In genomic region chr10:80056976-80057682, GRCm38 (mm10) we compare ENCODE assay signal across 16 mouse cellular contexts. TPM values are rescaled to one million over a fixed set of nuclear protein-coding genes. Genes with fewer than 3 reads are reported as not detected.
DNase-seq lines count a peak whose midpoint lies in the region; ATAC-seq and TF ChIP-seq lines count a peak whose summit lies in the region.
"Had no signal": no experiment of that assay in that cellular context is flagged by ENCODE, and none has a peak within 500 bp of the region (broad histone marks: within the 10 kb centered on the region; RNA-seq: fewer than 3 reads in every experiment).

No protein-coding gene starts in this region.

- H3K4me3 ChIP-seq in heart, embryonic 13.5 days: no peak overlapping the region
- H3K4me3 ChIP-seq in liver, embryonic 12.5 days: no peak overlapping the region
- H3K4me3 ChIP-seq in ES-E14 (ENCODE audit: insufficient read depth in 1 of 2, low read depth in 1 of 2, low read length in 2 of 2, poor library complexity in 1 of 2, severe bottlenecking in 1 of 2) (peak overlapping the region; percentile 10 to 47; a peak in 3 of 4 replicates), myocyte (no peak overlapping the region)
- H3K4me3 ChIP-seq: gastrocnemius, adult 2 months; liver, embryonic 13.5 days had no signal

- WGBS in heart, embryonic 13.5 days: 92% methylated on average over 27 of the region's 27 CpGs
- 89% methylated on average over 27 of the region's 27 CpGs for WGBS in liver, embryonic 12.5 days (ENCODE audit: insufficient replicate concordance)

- H3K4me2 ChIP-seq in heart, embryonic 13.5 days: no peak overlapping the region
- no peak overlapping the region for H3K4me2 ChIP-seq in liver, embryonic 12.5 days
- no peak overlapping the region for H3K4me2 ChIP-seq in myocyte (ENCODE audit: low read depth)
- H3K4me2 ChIP-seq: liver, embryonic 13.5 days had no signal

- peak overlapping the region; percentile 12; the same call in 1 of the 2 replicates for H3K9ac ChIP-seq in heart, embryonic 13.5 days
- no peak overlapping the region for H3K9ac ChIP-seq in liver, embryonic 12.5 days
- H3K9ac ChIP-seq in ES-E14 (ENCODE audit: insufficient read depth, low read depth, low read length, poor library complexity, severe bottlenecking): peak overlapping the region; percentile 29
- H3K9ac ChIP-seq: forebrain, postnatal 0 days; liver, embryonic 13.5 days had no signal

- no peaks in the 10 kb centered on the region for H3K27me3 ChIP-seq in heart, embryonic 13.5 days (replicated peaks)
- H3K27me3 ChIP-seq in liver, embryonic 12.5 days (replicated peaks): no peaks in the 10 kb centered on the region
- H3K27me3 ChIP-seq in myocyte (ENCODE audit: control insufficient read depth, insufficient read depth, insufficient read length): no peaks in the 10 kb centered on the region
- H3K27me3 ChIP-seq: liver, embryonic 13.5 days had no signal

- peaks cover 23% of the 10 kb centered on the region for H3K79me2 ChIP-seq in myocyte (ENCODE audit: control insufficient read depth, insufficient read depth)

- DNase-seq in heart, postnatal 4 days: no peak
- DNase-seq in liver (no peak), ES-E14 (ENCODE audit: low read depth, low spot score) (no peak)
- DNase-seq: embryo, embryonic 11 days; forebrain, postnatal 0 days; gastrocnemius, adult 2 months; liver, embryonic 13.5 days; right cerebral cortex, postnatal 25 days; thymus, postnatal 36 days had no signal

- ATAC-seq in heart, embryonic 13.5 days (ENCODE audit: extremely low read depth, insufficient number of reproducible peaks, low FRiP score, low TSS enrichment): no peak
- no peak for ATAC-seq in liver, embryonic 12.5 days
- no peak for ATAC-seq in erythroid progenitor cell, adult 5-6 weeks (replicated peaks; ENCODE audit: low FRiP score, poor library complexity, severe bottlenecking)
- ATAC-seq: forebrain, postnatal 0 days; lung, postnatal 0 days had no signal

- no peak overlapping the region for H3K27ac ChIP-seq in heart, embryonic 13.5 days (replicated peaks)
- H3K27ac ChIP-seq in liver, embryonic 12.5 days: peak overlapping the region; percentile 64; the same call in 1 of the 2 replicates
- no peak overlapping the region for H3K27ac ChIP-seq in ES-E14 (ENCODE audit: insufficient read depth, low read depth, low read length, poor library complexity, severe bottlenecking)
- H3K27ac ChIP-seq: gastrocnemius, adult 2 months; hindbrain, embryonic 10.5 days had no signal

- H3ac ChIP-seq in myocyte (ENCODE audit: control insufficient read depth, insufficient read length): no peak overlapping the region

- TF ChIP-seq POLR2A in myocyte (IDR thresholded peaks at IDR 0.05; ENCODE audit: insufficient read length, low read depth): peak; percentile 59

- peaks cover 24% of the 10 kb centered on the region for H3K4me1 ChIP-seq in heart, embryonic 13.5 days
- H3K4me1 ChIP-seq in liver, embryonic 12.5 days: peaks cover 35% of the 10 kb centered on the region
- peaks cover 5 to 21% of the 10 kb centered on the region in 2 experiments; a peak in 3 of 4 replicates for H3K4me1 ChIP-seq in ES-E14 (ENCODE audit: control insufficient read depth in 2 of 2, insufficient read depth in 2 of 2, low read length in 2 of 2, poor library complexity in 1 of 2)

- H3K36me3 ChIP-seq in heart, embryonic 13.5 days: peaks cover 69% of the 10 kb centered on the region
- peaks cover 71% of the 10 kb centered on the region for H3K36me3 ChIP-seq in liver, embryonic 12.5 days
- H3K36me3 ChIP-seq in ES-E14 (ENCODE audit: control insufficient read depth, insufficient read depth, low read length, poor library complexity, severe bottlenecking): peaks cover 52% of the 10 kb centered on the region
- peaks cover 11% of the 10 kb centered on the region for H3K36me3 ChIP-seq in myocyte (ENCODE audit: control insufficient read depth, insufficient read depth)

- in situ Hi-C loops in ES-E14 (cut with MboI; ENCODE audit: low sequenced_read_pairs in 2 of 2, unreplicated experiment in 2 of 2): no loop called here

- H3K9me3 ChIP-seq in heart, embryonic 13.5 days: no peaks in the 10 kb centered on the region
- H3K9me3 ChIP-seq in liver, embryonic 12.5 days (replicated peaks): no peaks in the 10 kb centered on the region
- H3K9me3 ChIP-seq in ES-E14 (ENCODE audit: control insufficient read depth, insufficient read depth, low read depth, low read length): no peaks in the 10 kb centered on the region
- H3K9me3 ChIP-seq: G1E; hindbrain, embryonic 10.5 days; liver, embryonic 13.5 days had no signal

TF ChIP-seq in ES-E14, 5 proteins besides CTCF, POLR2A, EP300 and RAD21:
- TF ChIP-seq MAFK (IDR thresholded peaks at IDR 0.05; ENCODE audit: insufficient read depth, low read depth, low read length) (no peak), ZNF384 (IDR thresholded peaks at IDR 0.05; ENCODE audit: low read depth, low read length) (no peak), CHD2 (IDR thresholded peaks at IDR 0.05; ENCODE audit: low read depth, low read length) (no peak; the same call in 1 of the 2 replicates), ZC3H11A (IDR thresholded peaks at IDR 0.05; ENCODE audit: borderline replicate concordance, low read depth, low read length) (no peak), HCFC1 (IDR thresholded peaks at IDR 0.05; ENCODE audit: borderline replicate concordance, insufficient read depth, low read length) (no peak)

TF ChIP-seq in myocyte, 11 proteins besides CTCF, POLR2A, EP300 and RAD21:
- peak; percentile 88 for TF ChIP-seq POLR2AphosphoS2 (IDR thresholded peaks at IDR 0.05; ENCODE audit: insufficient read length, low read depth)
- TF ChIP-seq MYOD1 (IDR thresholded peaks at IDR 0.05; ENCODE audit: control insufficient read depth in 1 of 3, insufficient read length in 2 of 3, low read depth in 2 of 3): no peak
- no peak for TF ChIP-seq TCF3 (IDR thresholded peaks at IDR 0.05; ENCODE audit: insufficient read length, low read depth)
- no peak for TF ChIP-seq CEBPB (IDR thresholded peaks at IDR 0.05; ENCODE audit: insufficient read depth, poor library complexity, severe bottlenecking)

RNA-seq across cellular contexts. Expression of gene Gpx4, which starts 10.2 kb away (rescaled TPM):
- 691 and 741 TPM in 2 replicates for polyA plus RNA-seq in heart, embryonic 13.5 days (2015; fragmentation: Nextera tagmentation; extraction: Ambion mirVana)
- 100 to 1,000 TPM; 450 to 489 TPM for total RNA-seq in heart, postnatal 4 days (2021)
- 682 and 685 TPM in 2 replicates for polyA plus RNA-seq in liver, embryonic 12.5 days (2016; fragmentation: Nextera tagmentation; extraction: Ambion mirVana)
- 1,456 and 1,919 TPM in 2 replicates for total RNA-seq in ES-E14 (2012; rRNA removed)
- 1,278 TPM for polyA plus RNA-seq in myocyte (2012; fragmentation: generic; extraction: Trizol)
- 371 and 490 TPM in 2 replicates for total RNA-seq in erythroid progenitor cell, adult 5-6 weeks (2015; ENCODE audit: low replicate concordance)
- total RNA-seq in erythroid progenitor cell, adult 5-6 weeks (2017; ENCODE audit: low replicate concordance): 239 and 372 TPM in 2 replicates

RNA-seq across cellular contexts. Expression of gene Polr2e, which starts 17.5 kb away (rescaled TPM):
- 149 and 154 TPM in 2 replicates for polyA plus RNA-seq in heart, embryonic 13.5 days (2015; fragmentation: Nextera tagmentation; extraction: Ambion mirVana)
- total RNA-seq in heart, postnatal 4 days (2021): 10 to 100 TPM; 66.6 to 70.7 TPM
- polyA plus RNA-seq in liver, embryonic 12.5 days (2016; fragmentation: Nextera tagmentation; extraction: Ambion mirVana): 142 and 147 TPM in 2 replicates
- total RNA-seq in ES-E14 (2012; rRNA removed): 266 and 293 TPM in 2 replicates
- 209 TPM for polyA plus RNA-seq in myocyte (2012; fragmentation: generic; extraction: Trizol)
- total RNA-seq in erythroid progenitor cell, adult 5-6 weeks (2015; ENCODE audit: low replicate concordance): 18.4 and 20.5 TPM in 2 replicates
- total RNA-seq in erythroid progenitor cell, adult 5-6 weeks (2017; ENCODE audit: low replicate concordance): 14.6 and 28.4 TPM in 2 replicates

RNA-seq across cellular contexts. Expression of gene Arhgap45, which starts 40.7 kb away (rescaled TPM):
- polyA plus RNA-seq in heart, embryonic 13.5 days (2015; fragmentation: Nextera tagmentation; extraction: Ambion mirVana): 5.5 and 6.5 TPM in 2 replicates
- 1 to 10 TPM; 4.0 to 4.1 TPM for total RNA-seq in heart, postnatal 4 days (2021)
- polyA plus RNA-seq in liver, embryonic 12.5 days (2016; fragmentation: Nextera tagmentation; extraction: Ambion mirVana): 22.3 and 22.8 TPM in 2 replicates
- total RNA-seq in ES-E14 (2012; rRNA removed): 17.0 and 20.9 TPM in 2 replicates
- polyA plus RNA-seq in myocyte (2012; fragmentation: generic; extraction: Trizol): 0.53 TPM
- total RNA-seq in erythroid progenitor cell, adult 5-6 weeks (2015; ENCODE audit: low replicate concordance): 23.4 and 23.9 TPM in 2 replicates
- total RNA-seq in erythroid progenitor cell, adult 5-6 weeks (2017; ENCODE audit: low replicate concordance): 16.0 and 28.8 TPM in 2 replicates

RNA-seq across cellular contexts. Expression of gene Sbno2, which starts 48.2 kb away (rescaled TPM):
- polyA plus RNA-seq in heart, embryonic 13.5 days (2015; fragmentation: Nextera tagmentation; extraction: Ambion mirVana): 9.1 and 10.1 TPM in 2 replicates
- total RNA-seq in heart, postnatal 4 days (2021): 10 to 100 TPM; 19.0 to 19.4 TPM
- polyA plus RNA-seq in liver, embryonic 12.5 days (2016; fragmentation: Nextera tagmentation; extraction: Ambion mirVana): 15.0 and 15.4 TPM in 2 replicates
- 36.6 and 49.3 TPM in 2 replicates for total RNA-seq in ES-E14 (2012; rRNA removed)
- polyA plus RNA-seq in myocyte (2012; fragmentation: generic; extraction: Trizol): 44.6 TPM
- 19.5 and 21.8 TPM in 2 replicates for total RNA-seq in erythroid progenitor cell, adult 5-6 weeks (2015; ENCODE audit: low replicate concordance)
- total RNA-seq in erythroid progenitor cell, adult 5-6 weeks (2017; ENCODE audit: low replicate concordance): 34.3 and 36.1 TPM in 2 replicates

RNA-seq across cellular contexts. Expression of gene Stk11, which starts 58.5 kb away (rescaled TPM):
- 12.0 and 13.0 TPM in 2 replicates for polyA plus RNA-seq in heart, embryonic 13.5 days (2015; fragmentation: Nextera tagmentation; extraction: Ambion mirVana)
- 10 to 100 TPM; 98.7 to 99.9 TPM for total RNA-seq in heart, postnatal 4 days (2021)
- polyA plus RNA-seq in liver, embryonic 12.5 days (2016; fragmentation: Nextera tagmentation; extraction: Ambion mirVana): 18.6 and 19.8 TPM in 2 replicates
- 124 and 141 TPM in 2 replicates for total RNA-seq in ES-E14 (2012; rRNA removed)
- 150 TPM for polyA plus RNA-seq in myocyte (2012; fragmentation: generic; extraction: Trizol)
- total RNA-seq in erythroid progenitor cell, adult 5-6 weeks (2015; ENCODE audit: low replicate concordance): 224 and 296 TPM in 2 replicates
- total RNA-seq in erythroid progenitor cell, adult 5-6 weeks (2017; ENCODE audit: low replicate concordance): 440 and 520 TPM in 2 replicates

Comparison
In these comparisons a context has a peak if more than half of its experiments do, and no peak if none do; other contexts are left out.
1. H3K4me3 ChIP-seq: peak in ES-E14 (2 of 2); none in heart, embryonic 13.5 days (single experiment), liver, embryonic 12.5 days (single experiment) and myocyte (single experiment).